25 mouse cellular contexts compared by ENCODE assay signal in the genomic region with DNA sequence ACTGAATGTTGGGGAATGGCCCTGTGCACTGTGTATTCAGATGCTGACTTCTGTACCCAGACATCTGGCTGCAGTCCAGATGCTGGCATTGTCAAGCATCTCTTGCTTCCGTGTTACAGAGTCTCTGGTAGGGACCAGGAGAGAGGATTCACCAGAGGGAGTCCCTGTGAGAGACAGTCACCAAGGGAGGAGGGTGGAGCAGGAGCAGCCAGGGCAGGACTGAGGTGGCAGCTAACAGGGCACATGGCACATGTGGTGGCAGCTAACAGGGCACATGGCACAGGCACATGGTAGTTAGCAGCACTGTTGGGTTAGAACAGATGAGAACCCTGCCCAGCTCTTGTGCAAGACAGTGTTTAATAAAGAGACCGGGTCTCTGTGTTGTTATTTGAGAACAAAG.
A peak's percentile ranks its signal among the peaks of the same experiment; 100 is the strongest.
DNase-seq lines count a peak whose midpoint lies in the region; ATAC-seq and TF ChIP-seq lines count a peak whose summit lies in the region.
"Had no signal": no experiment of that assay in that cellular context is flagged by ENCODE, and none has a peak within 500 bp of the region (broad histone marks: within the 10 kb centered on the region; RNA-seq: fewer than 3 reads in every experiment).

No protein-coding gene starts in this region.

- peaks cover 11% of the 10 kb centered on the region; the same call in 1 of the 2 replicates for H3K27me3 ChIP-seq in hindbrain, embryonic 10.5 days (ENCODE audit: insufficient read depth, poor library complexity, severe bottlenecking)
- no peaks in the 10 kb centered on the region for H3K27me3 ChIP-seq in hindbrain, postnatal 0 days (ENCODE audit: insufficient read depth, low read length)
- H3K27me3 ChIP-seq in megakaryocyte, embryonic 14.5 days (replicated peaks) = peaks cover 15% of the 10 kb centered on the region
- no peaks in the 10 kb centered on the region for H3K27me3 ChIP-seq in liver, embryonic 11.5 days (replicated peaks; ENCODE audit: control insufficient read depth, insufficient read depth, low read length)
- H3K27me3 ChIP-seq: embryonic facial prominence, embryonic 12.5 days; embryonic facial prominence, embryonic 15.5 days; heart, embryonic 15.5 days; hindbrain, embryonic 15.5 days had no signal

- H3K27ac ChIP-seq in hindbrain, embryonic 10.5 days = 0 out of 2 replicates have a peak overlapping the region, but pooled peaks have one; percentile 23
- no peak overlapping the region for H3K27ac ChIP-seq in hindbrain, postnatal 0 days
- no peak overlapping the region for H3K27ac ChIP-seq in liver, embryonic 11.5 days (ENCODE audit: low read depth, low read length)
- H3K27ac ChIP-seq: embryonic facial prominence, embryonic 12.5 days; embryonic facial prominence, embryonic 15.5 days; heart, embryonic 15.5 days; hindbrain, embryonic 15.5 days had no signal

- no peak for TF ChIP-seq CTCF in hindbrain, postnatal 0 days (IDR thresholded peaks at IDR 0.05; ENCODE audit: low read depth)

- 59% methylated on average over 2 of the region's 2 CpGs for WGBS in hindbrain, embryonic 10.5 days
- WGBS in hindbrain, postnatal 0 days = 23% methylated on average over 2 of the region's 2 CpGs
- 62% methylated on average over 2 of the region's 2 CpGs for WGBS in liver, embryonic 11.5 days

- peaks cover 17% of the 10 kb centered on the region for H3K4me1 ChIP-seq in hindbrain, embryonic 10.5 days (replicated peaks)
- peaks cover 4% of the 10 kb centered on the region; the same call in 1 of the 2 replicates for H3K4me1 ChIP-seq in hindbrain, postnatal 0 days (ENCODE audit: insufficient read depth, low read length)
- no peaks in the 10 kb centered on the region for H3K4me1 ChIP-seq in megakaryocyte, embryonic 14.5 days
- no peaks in the 10 kb centered on the region for H3K4me1 ChIP-seq in liver, embryonic 11.5 days (replicated peaks; ENCODE audit: control insufficient read depth, insufficient read depth, low read length)
- H3K4me1 ChIP-seq: embryonic facial prominence, embryonic 12.5 days; embryonic facial prominence, embryonic 15.5 days; heart, embryonic 12.5 days; heart, embryonic 15.5 days had no signal

- no peak overlapping the region for H3K4me3 ChIP-seq in hindbrain, embryonic 10.5 days
- no peak overlapping the region for H3K4me3 ChIP-seq in hindbrain, postnatal 0 days (ENCODE audit: low read length)
- peak overlapping the region; percentile 35 for H3K4me3 ChIP-seq in megakaryocyte, embryonic 14.5 days (replicated peaks)
- no peak overlapping the region for H3K4me3 ChIP-seq in liver, embryonic 11.5 days (ENCODE audit: low read depth, low read length)
- H3K4me3 ChIP-seq: embryonic facial prominence, embryonic 12.5 days; embryonic facial prominence, embryonic 15.5 days; heart, embryonic 12.5 days; heart, embryonic 15.5 days; hindbrain, embryonic 15.5 days had no signal

- ATAC-seq in hindbrain, postnatal 0 days = no peak
- no peak for ATAC-seq in megakaryocyte, adult 5-6 weeks (ENCODE audit: poor library complexity, severe bottlenecking)
- ATAC-seq in liver, embryonic 11.5 days (replicated peaks; ENCODE audit: low FRiP score) = no peak
- ATAC-seq: activated CD4-positive, CD25-positive, alpha-beta regulatory T cell, adult 4 months; CD4-positive, CD25-positive, alpha-beta regulatory T cell, adult 4 months; forebrain, embryonic 16.5 days; inflammation-experienced regulatory T-cells, adult 6 months; intestine, embryonic 16.5 days had no signal

- no peak for DNase-seq in hindbrain, embryonic 10.5 days (ENCODE audit: low spot score)
- no peak for DNase-seq in hindbrain, postnatal 0 days (ENCODE audit: low spot score)
- peak; percentile 18 for DNase-seq in adipocyte (ENCODE audit: low spot score)
- DNase-seq in liver, embryonic 11.5 days (ENCODE audit: low spot score) = no peak
- DNase-seq: adrenal gland, postnatal 10 days; adrenal gland, postnatal 36 days; cerebellum, adult 18-20 months; cerebellum, adult 9-10 months; cerebellum, postnatal 14 days; gastrocnemius, postnatal 10 days; gastrocnemius, postnatal 36 days; heart, postnatal 10 days; heart, postnatal 36 days had no signal

- no peak overlapping the region for H3K9ac ChIP-seq in hindbrain, postnatal 0 days (replicated peaks; ENCODE audit: low read length)
- H3K9ac ChIP-seq in liver, embryonic 11.5 days (ENCODE audit: low read depth, low read length) = no peak overlapping the region
- H3K9ac ChIP-seq: embryonic facial prominence, embryonic 12.5 days; embryonic facial prominence, embryonic 15.5 days; heart, embryonic 12.5 days; heart, embryonic 15.5 days; hindbrain, embryonic 15.5 days had no signal

- no peak overlapping the region for H3K4me2 ChIP-seq in hindbrain, postnatal 0 days (ENCODE audit: low read depth, low read length)
- H3K4me2 ChIP-seq in liver, embryonic 11.5 days = no peak overlapping the region
- H3K4me2 ChIP-seq: embryonic facial prominence, embryonic 12.5 days; embryonic facial prominence, embryonic 15.5 days; heart, embryonic 12.5 days; heart, embryonic 15.5 days; hindbrain, embryonic 15.5 days had no signal

- no peaks in the 10 kb centered on the region for H3K36me3 ChIP-seq in hindbrain, embryonic 10.5 days
- H3K36me3 ChIP-seq in hindbrain, postnatal 0 days (ENCODE audit: insufficient read depth, low read length) = no peaks in the 10 kb centered on the region
- no peaks in the 10 kb centered on the region for H3K36me3 ChIP-seq in megakaryocyte, embryonic 14.5 days (replicated peaks; ENCODE audit: low read length)
- H3K36me3 ChIP-seq in liver, embryonic 11.5 days (ENCODE audit: control insufficient read depth, insufficient read depth, low read length) = no peaks in the 10 kb centered on the region
- H3K36me3 ChIP-seq: embryonic facial prominence, embryonic 12.5 days; embryonic facial prominence, embryonic 15.5 days; heart, embryonic 12.5 days; heart, embryonic 15.5 days; hindbrain, embryonic 15.5 days had no signal

- no peaks in the 10 kb centered on the region for H3K9me3 ChIP-seq in hindbrain, embryonic 10.5 days
- no peaks in the 10 kb centered on the region for H3K9me3 ChIP-seq in hindbrain, postnatal 0 days (ENCODE audit: low read length)
- H3K9me3 ChIP-seq in megakaryocyte, embryonic 14.5 days = peaks cover 15% of the 10 kb centered on the region
- no peaks in the 10 kb centered on the region for H3K9me3 ChIP-seq in liver, embryonic 11.5 days (ENCODE audit: control insufficient read depth, low read length)
- H3K9me3 ChIP-seq: embryonic facial prominence, embryonic 12.5 days; embryonic facial prominence, embryonic 15.5 days; heart, embryonic 12.5 days; heart, embryonic 15.5 days; hindbrain, embryonic 15.5 days had no signal
